Mouse (Mus musculus): ENCODE measurements around the gene Rab44. TPM values are rescaled to one million over a fixed set of nuclear protein-coding genes. Genes with fewer than 3 reads are reported as not detected.
A peak's percentile ranks its signal among the peaks of the same experiment; 100 is the strongest.

Rab44 gene
- polyA plus RNA-seq, 1 experiment, result not detected

- no peak overlapping the region for H3K4me3 ChIP-seq (ENCODE audit: insufficient read depth, low read length)
- no peaks in the 10 kb centered on the region for H3K4me1 ChIP-seq (ENCODE audit: control insufficient read depth, insufficient read depth, low read length)
- H3K27ac ChIP-seq (ENCODE audit: insufficient read depth, low read length), result no peak overlapping the region
- TF ChIP-seq CTCF (IDR thresholded peaks at IDR 0.05; ENCODE audit: borderline replicate concordance, insufficient read depth, low read length), result no peak
- TF ChIP-seq POLR2A (IDR thresholded peaks at IDR 0.05; ENCODE audit: low read depth, low read length), result no peak
Observed at GRCm38 (mm10) chr17:29074085-29074484, 39.9 kb upstream of the Rab44 start.

- TF ChIP-seq CTCF (IDR thresholded peaks at IDR 0.05; ENCODE audit: borderline replicate concordance, insufficient read depth, low read length), result no peak
- no peak for TF ChIP-seq POLR2A (IDR thresholded peaks at IDR 0.05; ENCODE audit: low read depth, low read length)
- peaks cover 3% of the 10 kb centered on the region; the same call in 1 of the 2 replicates for H3K4me1 ChIP-seq (ENCODE audit: control insufficient read depth, insufficient read depth, low read length)
- H3K27ac ChIP-seq (ENCODE audit: insufficient read depth, low read length), result no peak overlapping the region
- no peak overlapping the region for H3K4me3 ChIP-seq (ENCODE audit: insufficient read depth, low read length)
Observed at GRCm38 (mm10) chr17:29076235-29076634, 37.7 kb upstream of the Rab44 start.

GRCm38 (mm10) chr17:29077786-29078509, 36.0 kb upstream of the Rab44 start:
- Histone ChIP-seq H3K4me1 (ENCODE audit: control insufficient read depth, insufficient read depth, low read length) (peaks cover 9% of the 10 kb centered on the region), H3K27ac (ENCODE audit: insufficient read depth, low read length) (peak overlapping the region; percentile 99), H3K4me3 (ENCODE audit: insufficient read depth, low read length) (peak overlapping the region; percentile 47)
- TF ChIP-seq CTCF (IDR thresholded peaks at IDR 0.05; ENCODE audit: borderline replicate concordance, insufficient read depth, low read length), result no peak
- peak; percentile 67 for TF ChIP-seq POLR2A (IDR thresholded peaks at IDR 0.05; ENCODE audit: low read depth, low read length)

GRCm38 (mm10) chr17:29078519-29079383, 35.2 kb upstream of the Rab44 start:
- H3K4me1 ChIP-seq (ENCODE audit: control insufficient read depth, insufficient read depth, low read length), result peaks cover 9% of the 10 kb centered on the region
- peak overlapping the region; percentile 47 for H3K4me3 ChIP-seq (ENCODE audit: insufficient read depth, low read length)
- peak; percentile 80 for TF ChIP-seq POLR2A (IDR thresholded peaks at IDR 0.05; ENCODE audit: low read depth, low read length)
- no peak for TF ChIP-seq CTCF (IDR thresholded peaks at IDR 0.05; ENCODE audit: borderline replicate concordance, insufficient read depth, low read length)
- peak overlapping the region; percentile 99 for H3K27ac ChIP-seq (ENCODE audit: insufficient read depth, low read length)

GRCm38 (mm10) chr17:29080758-29081617, 33.0 kb upstream of the Rab44 start:
- H3K4me3 ChIP-seq (ENCODE audit: insufficient read depth, low read length), result no peak overlapping the region

GRCm38 (mm10) chr17:29081618-29082381, 32.1 kb upstream of the Rab44 start:
- peak overlapping the region; percentile 85 for H3K27ac ChIP-seq (ENCODE audit: insufficient read depth, low read length)
- H3K4me1 ChIP-seq (ENCODE audit: control insufficient read depth, insufficient read depth, low read length), result peaks cover 9% of the 10 kb centered on the region
- no peak for TF ChIP-seq CTCF (IDR thresholded peaks at IDR 0.05; ENCODE audit: borderline replicate concordance, insufficient read depth, low read length)
- TF ChIP-seq POLR2A (IDR thresholded peaks at IDR 0.05; ENCODE audit: low read depth, low read length), result no peak
- no peak overlapping the region for H3K4me3 ChIP-seq (ENCODE audit: insufficient read depth, low read length)

More at GRCm38 (mm10) chr17:29080758-29081617, 33.0 kb upstream of the Rab44 start:
- TF ChIP-seq POLR2A (IDR thresholded peaks at IDR 0.05; ENCODE audit: low read depth, low read length), result peak; percentile 70
- no peak for TF ChIP-seq CTCF (IDR thresholded peaks at IDR 0.05; ENCODE audit: borderline replicate concordance, insufficient read depth, low read length)
- Histone ChIP-seq H3K27ac (ENCODE audit: insufficient read depth, low read length) (peak overlapping the region; percentile 85), H3K4me1 (ENCODE audit: control insufficient read depth, insufficient read depth, low read length) (peaks cover 9% of the 10 kb centered on the region)

GRCm38 (mm10) chr17:29083586-29083985, 30.4 kb upstream of the Rab44 start:
- no peak overlapping the region for H3K27ac ChIP-seq (ENCODE audit: insufficient read depth, low read length)
- no peak for TF ChIP-seq POLR2A (IDR thresholded peaks at IDR 0.05; ENCODE audit: low read depth, low read length)
- TF ChIP-seq CTCF (IDR thresholded peaks at IDR 0.05; ENCODE audit: borderline replicate concordance, insufficient read depth, low read length), result no peak
- H3K4me1 ChIP-seq (ENCODE audit: control insufficient read depth, insufficient read depth, low read length), result peaks cover 9% of the 10 kb centered on the region
- no peak overlapping the region for H3K4me3 ChIP-seq (ENCODE audit: insufficient read depth, low read length)

- Histone ChIP-seq H3K4me3 (ENCODE audit: insufficient read depth, low read length) (no peak overlapping the region), H3K4me1 (ENCODE audit: control insufficient read depth, insufficient read depth, low read length) (peaks cover 9% of the 10 kb centered on the region), H3K27ac (ENCODE audit: insufficient read depth, low read length) (no peak overlapping the region)
- TF ChIP-seq POLR2A (IDR thresholded peaks at IDR 0.05; ENCODE audit: low read depth, low read length), result no peak
- no peak for TF ChIP-seq CTCF (IDR thresholded peaks at IDR 0.05; ENCODE audit: borderline replicate concordance, insufficient read depth, low read length)
Observed at GRCm38 (mm10) chr17:29084656-29085055, 29.3 kb upstream of the Rab44 start.
